Mouse (Mus musculus): Measurements from ENCODE around the gene Myl3.
A peak's percentile ranks its signal among the peaks of the same experiment; 100 is the strongest.

Gene Myl3

GRCm38 (mm10) chr9:110762763-110763162, 21.1 kb downstream of the Myl3 start:
- DNase-seq (ENCODE audit: low spot score), result no peak

GRCm38 (mm10) chr9:110763405-110763804, 21.7 kb downstream of the Myl3 start:
- DNase-seq (ENCODE audit: low spot score), result no peak

- no peak for DNase-seq (ENCODE audit: low spot score)
Measured at GRCm38 (mm10) chr9:110772336-110772735, 30.7 kb downstream of the Myl3 start.

GRCm38 (mm10) chr9:110774403-110775268, 33.0 kb downstream of the Myl3 start:
- DNase-seq (ENCODE audit: low spot score), result no peak

- no peak for DNase-seq (ENCODE audit: low spot score)
Measured at GRCm38 (mm10) chr9:110775269-110776022, 33.8 kb downstream of the Myl3 start.

- DNase-seq (ENCODE audit: low spot score), result no peak
Measured at GRCm38 (mm10) chr9:110778100-110778499, 36.4 kb downstream of the Myl3 start.

GRCm38 (mm10) chr9:110778559-110778958, 36.9 kb downstream of the Myl3 start:
- no peak for DNase-seq (ENCODE audit: low spot score)

GRCm38 (mm10) chr9:110779242-110779913, 37.7 kb downstream of the Myl3 start:
- DNase-seq (ENCODE audit: low spot score), result peak; percentile 52

- DNase-seq (ENCODE audit: low spot score), result peak; percentile 97
Measured at GRCm38 (mm10) chr9:110781256-110781721, 39.6 kb downstream of the Myl3 start.

GRCm38 (mm10) chr9:110781731-110782130, 40.1 kb downstream of the Myl3 start:
- peak; percentile 74 for DNase-seq (ENCODE audit: low spot score)

GRCm38 (mm10) chr9:110783611-110784010, 42.0 kb downstream of the Myl3 start:
- no peak for DNase-seq (ENCODE audit: low spot score)

GRCm38 (mm10) chr9:110788169-110788568, 46.5 kb downstream of the Myl3 start:
- DNase-seq (ENCODE audit: low spot score), result no peak

- DNase-seq (ENCODE audit: low spot score), result no peak
Measured at GRCm38 (mm10) chr9:110790462-110790861, 48.8 kb downstream of the Myl3 start.

- no peak for DNase-seq (ENCODE audit: low spot score)
Measured at GRCm38 (mm10) chr9:110797013-110797412, 55.4 kb downstream of the Myl3 start.

- no peak for DNase-seq (ENCODE audit: low spot score)
Measured at GRCm38 (mm10) chr9:110797866-110798265, 56.2 kb downstream of the Myl3 start, which contains the start of gene Prss42. Gene Prss42, plus strand, starts transcription at chr9:110798166.

- no peak for DNase-seq (ENCODE audit: low spot score)
Measured at GRCm38 (mm10) chr9:110800834-110801479, 59.3 kb downstream of the Myl3 start.

- no peak for DNase-seq (ENCODE audit: low spot score)
Measured at GRCm38 (mm10) chr9:110803294-110803693, 61.6 kb downstream of the Myl3 start.

GRCm38 (mm10) chr9:110810051-110810450, 68.4 kb downstream of the Myl3 start:
- DNase-seq (ENCODE audit: low spot score), result no peak

GRCm38 (mm10) chr9:110813789-110814188, 72.1 kb downstream of the Myl3 start, which contains the start of gene Prss44:
Gene Prss44, plus strand, starts transcription at chr9:110813994.
- DNase-seq (ENCODE audit: low spot score), result no peak
